Mouse (Mus musculus) midbrain, embryonic 11.5 days (tissue): ENCODE data around the gene Zscan22. TPM values are rescaled to one million over a fixed set of nuclear protein-coding genes. Genes with fewer than 3 reads are reported as not detected.

Experiments
- ATAC-seq: fragments of 200-750 bp; cut with Nextera tagmentation; 2 replicates; pipeline ENCODE4 v1.8.0; 2017; ENCODE audit warnings: moderate TSS enrichment, moderate library complexity; ENCODE audit not compliant: low FRiP score
- DNase-seq: peaks from one replicate; pipeline ENCODE4 v3.0.0; 2015; ENCODE audit warnings: low spot score; ENCODE audit errors: missing footprints
- H3K27ac ChIP-seq: fragments of 300-500 bp; sonication (generic); 2 replicates; pipeline ENCODE4 v1.5.1; 2014; ENCODE audit warnings: low read depth, low read length
- H3K27me3 ChIP-seq: fragments of 300-500 bp; sonication (generic); 2 replicates; pipeline ENCODE4 v1.6.1; 2014; ENCODE audit warnings: mild to moderate bottlenecking, low read length, moderate library complexity, mixed read lengths; ENCODE audit not compliant: control insufficient read depth, insufficient read depth
- H3K36me3 ChIP-seq: fragments of 300-500 bp; sonication (generic); 2 replicates; pipeline ENCODE4 v1.6.1; 2014; ENCODE audit warnings: mild to moderate bottlenecking, low read length, moderate library complexity, mixed read lengths; ENCODE audit not compliant: control insufficient read depth, insufficient read depth
- H3K4me1 ChIP-seq: fragments of 300-500 bp; sonication (generic); 2 replicates; pipeline ENCODE4 v1.6.1; 2014; ENCODE audit warnings: low read length; ENCODE audit not compliant: control insufficient read depth, insufficient read depth
- H3K4me2 ChIP-seq: fragments of 300-500 bp; sonication (generic); 2 replicates; pipeline ENCODE4 v1.6.1; 2014; ENCODE audit warnings: mild to moderate bottlenecking, moderate library complexity
- H3K4me3 ChIP-seq: fragments of 300-500 bp; sonication (generic); 2 replicates; pipeline ENCODE4 v1.5.1; 2014; ENCODE audit warnings: low read depth, low read length
- H3K9ac ChIP-seq: fragments of 300-500 bp; sonication (generic); 2 replicates; pipeline ENCODE4 v1.6.1; 2014; ENCODE audit warnings: low read length
- H3K9me3 ChIP-seq: fragments of 300-500 bp; sonication (generic); 2 replicates; pipeline ENCODE4 v1.6.1; 2016; ENCODE audit warnings: low read length; ENCODE audit not compliant: control insufficient read depth
- WGBS: fragments of 180-500 bp; shearing (Covaris S2); extraction: QIAGEN DNeasy Blood & Tissue Kit; methylation state at CpG from one replicate; pipeline ENCODE4 v1.1.7; 2014; 5-methylcytosine and 5-hydroxymethylcytosine counted together
- polyA plus RNA-seq: library from polyadenylated mRNA; unstranded; fragments of >200 nt; fragmentation: Nextera tagmentation; extraction: Ambion mirVana; gene quantifications from 2 replicates; pipeline ENCODE4 v1.2.1, GENCODE M21; 2014

Zscan22 gene
- polyA plus RNA-seq, 1 experiment from 2014 or later: 19.6 TPM

DNA sequence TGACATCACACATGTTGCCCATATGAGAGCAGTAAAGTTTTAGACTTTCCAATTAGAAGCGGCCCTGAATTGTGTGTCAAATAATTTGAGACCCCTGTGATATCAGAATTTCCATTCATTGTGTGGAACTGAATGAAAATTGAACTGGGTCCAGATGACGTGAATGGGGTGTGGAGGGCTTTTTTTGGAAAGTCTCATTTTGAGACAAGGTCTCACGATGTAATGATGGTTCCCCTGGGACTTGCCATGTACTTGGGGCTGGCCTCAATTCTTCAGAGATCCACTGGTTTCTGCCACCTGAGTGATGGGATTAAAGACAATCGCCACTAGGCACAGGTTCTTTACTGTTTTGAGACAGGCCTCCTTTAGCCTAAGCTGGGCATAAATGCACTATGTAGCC is 43.0 kb downstream of the Zscan22 start:
- no peak overlapping the region for H3K9ac ChIP-seq
- H3K36me3 ChIP-seq: no peaks in the 10 kb centered on the region
- H3K27me3 ChIP-seq: no peaks in the 10 kb centered on the region; the same call in 1 of the 2 replicates
- DNase-seq: no peak
- H3K4me1 ChIP-seq: no peaks in the 10 kb centered on the region
- WGBS: 84% methylated on average over 4 of the region's 4 CpGs
- no peak overlapping the region for H3K4me3 ChIP-seq
- no peak overlapping the region for H3K4me2 ChIP-seq
- no peak overlapping the region for H3K27ac ChIP-seq
- ATAC-seq: no peak
- no peaks in the 10 kb centered on the region for H3K9me3 ChIP-seq

DNA sequence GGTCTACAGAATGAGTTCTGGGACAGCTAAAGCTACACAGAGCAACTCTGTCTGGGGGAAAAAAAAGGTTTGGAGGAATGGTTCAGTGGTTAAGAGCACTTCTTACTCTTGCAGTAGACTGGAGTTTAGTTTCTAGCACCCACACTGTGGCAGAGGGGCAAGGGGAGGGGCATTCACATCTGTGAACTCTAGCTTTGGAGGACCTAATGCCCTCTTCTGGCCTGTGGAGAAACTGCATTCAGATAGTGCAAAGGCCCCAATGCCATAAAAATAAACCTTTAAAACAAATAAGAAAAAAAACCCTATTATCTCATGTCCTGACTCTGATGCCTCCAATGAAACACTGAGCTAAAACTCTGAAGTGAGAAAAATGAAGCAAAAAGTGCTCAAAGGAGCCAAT is 45.9 kb downstream of the Zscan22 start:
- ATAC-seq: no peak
- Histone ChIP-seq H3K36me3 (no peaks in the 10 kb centered on the region), H3K27ac (no peak overlapping the region), H3K9ac (no peak overlapping the region), H3K4me1 (no peaks in the 10 kb centered on the region), H3K27me3 (no peaks in the 10 kb centered on the region; the same call in 1 of the 2 replicates), H3K4me3 (no peak overlapping the region), H3K9me3 (no peaks in the 10 kb centered on the region), H3K4me2 (no peak overlapping the region)
- DNase-seq: no peak

DNA sequence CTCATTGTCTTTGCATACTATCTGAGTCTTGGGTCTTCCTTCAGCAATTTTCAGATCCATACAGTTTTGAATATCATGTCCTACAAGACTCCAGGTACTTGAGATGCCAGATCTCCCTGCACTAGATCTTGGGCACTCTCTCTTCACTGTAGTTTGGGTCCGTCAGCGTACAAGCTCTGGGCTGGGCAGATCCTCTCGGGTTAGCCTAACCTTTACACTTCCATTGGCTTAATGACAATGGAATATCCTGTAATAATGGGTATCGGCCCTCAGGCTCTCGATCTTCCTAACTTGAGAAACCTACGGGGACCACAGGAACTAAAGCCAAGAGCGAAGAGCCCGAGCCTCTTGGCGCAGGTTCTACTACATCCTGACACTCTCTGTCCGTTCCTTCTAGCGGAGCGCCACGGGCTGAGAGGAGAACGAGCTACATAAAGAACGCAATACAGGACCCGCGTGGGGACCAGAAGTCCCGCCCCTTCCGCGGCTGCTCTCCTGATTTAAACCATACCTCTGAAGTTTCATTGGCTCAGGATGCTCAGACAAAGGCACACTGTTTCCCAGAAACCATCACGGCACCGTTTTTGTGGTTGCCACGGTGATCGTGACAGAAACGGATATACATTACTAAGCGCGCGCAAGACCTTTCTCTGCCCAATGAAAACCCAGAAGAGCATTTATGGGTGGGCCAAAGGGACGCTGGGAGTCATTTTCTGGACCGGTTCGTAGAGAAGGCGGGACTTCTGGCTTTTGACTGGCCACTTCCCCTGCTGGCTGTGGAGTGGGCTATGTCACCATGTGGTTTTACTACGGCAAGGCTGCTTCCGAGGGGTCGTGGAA is 51.6 kb downstream of the Zscan22 start:
- peak overlapping the region; percentile 63 for H3K9ac ChIP-seq
- H3K9me3 ChIP-seq: no peaks in the 10 kb centered on the region
- no peaks in the 10 kb centered on the region for H3K27me3 ChIP-seq
- 11% methylated on average over 35 of the region's 35 CpGs for WGBS
- peak overlapping the region; percentile 53 for H3K4me2 ChIP-seq
- peak overlapping the region; percentile 67 for H3K27ac ChIP-seq
- peak overlapping the region; percentile 32 for H3K4me3 ChIP-seq
- peaks cover 6% of the 10 kb centered on the region; the same call in 1 of the 2 replicates for H3K4me1 ChIP-seq
- ATAC-seq: peak; percentile 98
- DNase-seq: peak; percentile 97
- no peaks in the 10 kb centered on the region for H3K36me3 ChIP-seq

DNA sequence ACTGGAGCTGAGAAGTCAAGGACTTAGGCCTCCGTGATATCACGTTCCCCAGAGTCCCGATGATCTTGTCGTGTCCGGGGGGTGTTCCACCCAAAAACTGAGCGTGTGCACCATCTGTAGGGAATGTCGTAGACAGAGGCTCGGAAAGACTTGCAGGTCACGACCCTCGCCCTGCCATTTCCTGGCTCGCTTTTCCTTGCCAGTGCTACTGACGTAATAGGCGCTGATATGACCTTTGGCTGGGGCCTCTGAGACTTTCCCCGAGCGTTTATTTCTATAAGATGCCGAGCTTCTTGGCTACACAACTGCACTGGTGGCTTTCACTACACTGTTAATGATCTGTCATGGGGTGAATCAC is 52.2 kb downstream of the Zscan22 start:
- H3K9ac ChIP-seq: peak overlapping the region; percentile 63
- ATAC-seq (no peak), DNase-seq (no peak)
- peak overlapping the region; percentile 40; the same call in 1 of the 2 replicates for H3K27ac ChIP-seq
- no peaks in the 10 kb centered on the region for H3K9me3 ChIP-seq
- H3K27me3 ChIP-seq: no peaks in the 10 kb centered on the region
- peak overlapping the region; percentile 53 for H3K4me2 ChIP-seq
- peaks cover 6% of the 10 kb centered on the region; the same call in 1 of the 2 replicates for H3K4me1 ChIP-seq
- H3K4me3 ChIP-seq: peak overlapping the region; percentile 32
- WGBS: 12% methylated on average over 16 of the region's 16 CpGs
- H3K36me3 ChIP-seq: no peaks in the 10 kb centered on the region

DNA sequence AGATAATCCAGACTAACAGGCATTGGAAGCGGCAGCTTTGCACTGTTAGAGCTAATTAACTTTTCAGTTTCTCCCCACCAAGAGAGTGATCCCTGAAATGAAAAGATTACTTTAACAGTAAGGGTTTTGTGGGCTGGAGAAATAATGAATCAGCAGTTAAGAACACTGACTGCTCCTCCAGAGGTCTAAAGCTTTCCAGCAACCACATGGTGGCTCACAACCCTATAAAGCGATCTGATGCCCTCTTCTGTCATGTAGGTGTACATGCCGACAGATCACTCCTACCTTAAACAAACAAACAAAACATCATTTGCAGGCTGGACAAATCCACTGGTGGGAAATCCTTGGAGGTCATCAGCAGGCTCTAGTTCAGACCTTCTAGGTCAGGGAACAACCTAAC is 57.3 kb downstream of the Zscan22 start:
- Histone ChIP-seq H3K4me3 (no peak overlapping the region), H3K27me3 (no peaks in the 10 kb centered on the region), H3K9me3 (no peaks in the 10 kb centered on the region), H3K4me1 (peaks cover 4% of the 10 kb centered on the region; the same call in 1 of the 2 replicates), H3K27ac (no peak overlapping the region), H3K4me2 (no peak overlapping the region), H3K9ac (no peak overlapping the region), H3K36me3 (no peaks in the 10 kb centered on the region)
- 66% methylated on average over 3 of the region's 3 CpGs for WGBS
- DNase-seq: no peak
- no peak for ATAC-seq

DNA sequence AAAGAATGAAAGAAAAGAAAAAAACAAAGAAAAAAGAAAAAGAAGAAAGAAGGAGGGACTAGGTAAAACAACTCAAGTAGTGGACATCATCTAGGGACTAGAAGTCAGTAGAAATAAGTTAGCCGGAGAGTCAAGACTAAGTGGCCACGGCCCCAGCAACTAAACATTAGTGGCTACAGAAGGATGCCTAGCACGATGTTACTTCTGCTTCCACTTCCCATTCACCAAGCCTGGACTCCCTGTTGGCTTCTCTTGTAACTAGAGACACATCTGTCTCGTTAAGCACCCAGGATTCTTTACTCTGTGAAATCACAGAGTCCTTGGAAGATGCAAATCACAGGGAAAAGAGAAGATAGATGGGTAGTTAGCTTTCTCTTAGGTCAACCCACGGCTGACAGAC is 59.9 kb downstream of the Zscan22 start:
- DNase-seq (no peak), ATAC-seq (no peak)
- no peaks in the 10 kb centered on the region for H3K27me3 ChIP-seq
- no peaks in the 10 kb centered on the region for H3K9me3 ChIP-seq
- no peak overlapping the region for H3K9ac ChIP-seq
- 83% methylated on average over 5 of the region's 5 CpGs for WGBS
- H3K27ac ChIP-seq: no peak overlapping the region
- no peak overlapping the region for H3K4me3 ChIP-seq
- H3K36me3 ChIP-seq: no peaks in the 10 kb centered on the region
- no peak overlapping the region for H3K4me2 ChIP-seq
- H3K4me1 ChIP-seq: no peaks in the 10 kb centered on the region

Other genes with a start within 250 kb of the Zscan22 start
- not detected in 2 replicates for gene Vmn2r55, start 212.8 kb upstream of the Zscan22 start, polyA plus RNA-seq
- not detected in 2 replicates for gene Vmn2r56, start 162.8 kb upstream of the Zscan22 start, polyA plus RNA-seq
- 11.7 and 12.8 TPM in 2 replicates for gene Zscan18, start 94.2 kb upstream of the Zscan22 start, polyA plus RNA-seq
- gene Zfp329, start 79.0 kb upstream of the Zscan22 start, polyA plus RNA-seq: 19.5 and 19.8 TPM in 2 replicates
- 28.9 and 32.3 TPM in 2 replicates for gene Zfp110, start 63.1 kb upstream of the Zscan22 start, polyA plus RNA-seq
- gene Zfp128, start 16.6 kb upstream of the Zscan22 start, polyA plus RNA-seq: 5.3 and 6.3 TPM in 2 replicates
- gene Rps5, start 24.5 kb downstream of the Zscan22 start, polyA plus RNA-seq: 788 and 866 TPM in 2 replicates
- gene Rnf225, start 29.6 kb downstream of the Zscan22 start, polyA plus RNA-seq: 0.55 and 0.59 TPM in 2 replicates
- gene Zfp324, start 68.0 kb downstream of the Zscan22 start, polyA plus RNA-seq: 7.8 TPM in 2 replicates
- 9.6 and 9.8 TPM in 2 replicates for gene Zfp446, start 80.0 kb downstream of the Zscan22 start, polyA plus RNA-seq
- not detected in 2 replicates for gene Slc27a5, start 100.4 kb downstream of the Zscan22 start, polyA plus RNA-seq
- gene Trim28, start 101.3 kb downstream of the Zscan22 start, polyA plus RNA-seq: 399 and 443 TPM in 2 replicates
- gene Zbtb45, start 112.2 kb downstream of the Zscan22 start, polyA plus RNA-seq: 25.7 and 32.8 TPM in 2 replicates
- 133 and 140 TPM in 2 replicates for gene Chmp2a, start 137.0 kb downstream of the Zscan22 start, polyA plus RNA-seq
- gene Ube2m, start 140.5 kb downstream of the Zscan22 start, polyA plus RNA-seq: 152 and 166 TPM in 2 replicates
- gene Mzf1, start 156.9 kb downstream of the Zscan22 start, polyA plus RNA-seq: 1.3 and 2.7 TPM in 2 replicates
- not detected in 2 replicates for gene Vmn1r85, start 197.4 kb downstream of the Zscan22 start, polyA plus RNA-seq
- gene Vmn1r86, start 222.1 kb downstream of the Zscan22 start, polyA plus RNA-seq: not detected in 2 replicates
- gene Vmn1r87, start 242.3 kb downstream of the Zscan22 start, polyA plus RNA-seq: not detected in 2 replicates